Mouse (Mus musculus) forebrain, postnatal 0 days (tissue): ENCODE results near the gene Btbd9. TPM values are rescaled to one million over a fixed set of nuclear protein-coding genes. Genes with fewer than 3 reads are reported as not detected.

ENCODE experiments used
- ATAC-seq: fragments of 200-750 bp; cut with Nextera tagmentation; 2 replicates; pipeline ENCODE4 v1.8.0; 2017; ENCODE audit warnings: mild to moderate bottlenecking, moderate library complexity
- DNase-seq: peaks from one replicate; pipeline ENCODE4 v3.0.0-alpha.2; 2015
- H3K27ac ChIP-seq: fragments of 300-500 bp; sonication (generic); 2 replicates; pipeline ENCODE4 v1.5.1; 2014; ENCODE audit warnings: low read depth, mild to moderate bottlenecking, antibody characterized with exemption, low read length, moderate library complexity, mixed read lengths
- H3K27me3 ChIP-seq: fragments of 300-500 bp; sonication (generic); 2 replicates; pipeline ENCODE4 v1.6.1; 2014; ENCODE audit warnings: mild to moderate bottlenecking, low read length, mixed read lengths; ENCODE audit not compliant: insufficient read depth
- H3K36me3 ChIP-seq: fragments of 300-500 bp; sonication (generic); 2 replicates; pipeline ENCODE4 v1.6.1; 2014; ENCODE audit warnings: mild to moderate bottlenecking, moderate library complexity; ENCODE audit not compliant: insufficient read depth
- H3K4me1 ChIP-seq: fragments of 300-500 bp; sonication (generic); 2 replicates; pipeline ENCODE4 v1.6.1; 2014; ENCODE audit warnings: antibody characterized with exemption; ENCODE audit not compliant: insufficient read depth
- H3K4me2 ChIP-seq: fragments of 300-500 bp; sonication (generic); 2 replicates; pipeline ENCODE4 v1.6.1; 2014; ENCODE audit warnings: low read depth, mild to moderate bottlenecking, moderate library complexity
- H3K4me3 ChIP-seq: fragments of 300-500 bp; sonication (generic); 2 replicates; pipeline ENCODE4 v1.5.1; 2014; ENCODE audit warnings: low read depth, low read length, mixed read lengths
- H3K9ac ChIP-seq: fragments of 300-500 bp; sonication (generic); 2 replicates; pipeline ENCODE4 v1.6.1; 2014; ENCODE audit warnings: mild to moderate bottlenecking
- H3K9me3 ChIP-seq: fragments of 300-500 bp; sonication (generic); 2 replicates; pipeline ENCODE4 v1.6.1; 2016; ENCODE audit warnings: low read length
- CTCF ChIP-seq: sonication (generic); IDR thresholded peaks from 2 replicates; pipeline ENCODE4 v1.5.1; 2016; ENCODE audit warnings: antibody characterized with exemption, control low read depth, low read depth
- WGBS: fragments of 180-500 bp; shearing (Covaris S2); extraction: QIAGEN DNeasy Blood & Tissue Kit; methylation state at CpG from one replicate; pipeline ENCODE4 v1.1.7; 2014; 5-methylcytosine and 5-hydroxymethylcytosine counted together
- polyA plus RNA-seq: library from polyadenylated mRNA; unstranded; fragments of >200 nt; fragmentation: Nextera tagmentation; extraction: Ambion mirVana; gene quantifications from 2 replicates; pipeline ENCODE4 v1.2.1, GENCODE M21; 2015
- total RNA-seq: library from RNA; depleted of rRNA; stranded (reverse); fragments of >200 nt; gene quantifications from 2 replicates; pipeline ENCODE4 v1.2.3, GENCODE M21; 2014

Btbd9 gene
- total and polyA plus RNA-seq, 2 experiments from 2014 or later: 63.6 to 149 TPM

DNA sequence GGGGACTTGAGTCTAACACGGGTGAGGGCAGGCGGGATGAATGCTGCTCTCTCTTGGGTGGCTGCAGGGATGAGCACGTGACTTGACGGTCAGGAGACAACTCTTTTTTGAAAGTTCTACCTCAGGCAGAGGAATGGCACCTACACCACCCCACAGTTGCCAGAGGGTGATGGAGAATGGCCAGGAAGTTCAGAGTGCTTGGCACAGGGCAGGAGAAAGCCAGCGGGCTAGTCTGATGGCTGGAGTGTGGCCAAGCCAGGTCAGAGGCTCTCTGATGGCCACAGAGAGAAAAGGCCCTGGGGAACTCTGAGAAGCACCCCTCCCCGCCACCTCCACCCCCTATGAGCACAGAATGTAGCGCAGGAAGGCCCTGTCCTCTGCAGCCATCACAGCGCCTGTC lies 366.0 kb downstream of the Btbd9 start:
- Histone ChIP-seq H3K9me3 (no peaks in the 10 kb centered on the region), H3K4me1 (no peaks in the 10 kb centered on the region), H3K36me3 (peaks cover 8% of the 10 kb centered on the region; the same call in 1 of the 2 replicates), H3K4me3 (no peak overlapping the region), H3K9ac (no peak overlapping the region), H3K27ac (no peak overlapping the region), H3K27me3 (no peaks in the 10 kb centered on the region), H3K4me2 (no peak overlapping the region)
- 95% methylated on average over 8 of the region's 8 CpGs for WGBS
- no peak for ATAC-seq
- TF ChIP-seq CTCF: no peak
- no peak for DNase-seq

DNA sequence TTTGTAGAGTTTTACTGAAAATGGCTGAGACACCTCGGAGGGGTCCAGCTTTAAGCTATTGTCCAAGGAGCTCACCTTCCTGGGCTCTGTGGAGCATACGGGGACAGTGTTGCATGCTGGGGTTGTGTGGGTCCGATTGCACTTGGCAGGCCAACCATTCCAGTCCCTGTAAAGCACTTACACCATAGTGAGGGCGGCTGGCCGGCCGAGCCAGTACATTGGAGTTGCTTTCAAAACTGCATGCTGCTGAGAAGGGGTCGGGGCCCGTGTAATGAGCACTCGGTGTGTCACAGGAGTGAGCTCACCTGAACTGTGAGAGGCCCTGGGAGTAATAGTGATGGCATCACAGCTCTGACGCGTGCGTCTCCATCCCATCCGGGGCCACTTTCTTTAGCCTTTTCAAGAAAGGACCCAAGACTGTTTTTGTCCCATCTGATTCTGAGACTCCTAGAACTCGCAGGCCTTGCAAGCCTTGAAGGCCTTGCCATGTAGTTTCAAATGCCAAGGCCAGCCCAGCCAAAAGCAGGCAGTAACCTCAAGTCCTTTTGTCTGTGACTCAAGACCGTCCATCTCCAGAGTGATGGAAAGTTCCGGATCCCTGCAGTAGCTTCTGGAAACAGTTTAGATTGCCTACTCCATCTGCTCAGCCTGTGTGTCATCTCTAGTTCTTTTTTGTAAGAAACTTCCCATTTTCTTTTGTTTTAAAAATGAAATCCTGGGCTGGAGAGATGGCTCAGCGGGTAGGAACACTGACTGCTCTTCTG lies 371.0 kb downstream of the Btbd9 start:
- Histone ChIP-seq H3K27me3 (no peaks in the 10 kb centered on the region), H3K9ac (no peak overlapping the region), H3K36me3 (no peaks in the 10 kb centered on the region), H3K4me3 (no peak overlapping the region), H3K27ac (no peak overlapping the region), H3K4me1 (peaks cover 12% of the 10 kb centered on the region), H3K9me3 (no peaks in the 10 kb centered on the region), H3K4me2 (no peak overlapping the region)
- ATAC-seq (no peak), DNase-seq (no peak)
- WGBS: 87% methylated on average over 17 of the region's 17 CpGs
- TF ChIP-seq CTCF: no peak

DNA sequence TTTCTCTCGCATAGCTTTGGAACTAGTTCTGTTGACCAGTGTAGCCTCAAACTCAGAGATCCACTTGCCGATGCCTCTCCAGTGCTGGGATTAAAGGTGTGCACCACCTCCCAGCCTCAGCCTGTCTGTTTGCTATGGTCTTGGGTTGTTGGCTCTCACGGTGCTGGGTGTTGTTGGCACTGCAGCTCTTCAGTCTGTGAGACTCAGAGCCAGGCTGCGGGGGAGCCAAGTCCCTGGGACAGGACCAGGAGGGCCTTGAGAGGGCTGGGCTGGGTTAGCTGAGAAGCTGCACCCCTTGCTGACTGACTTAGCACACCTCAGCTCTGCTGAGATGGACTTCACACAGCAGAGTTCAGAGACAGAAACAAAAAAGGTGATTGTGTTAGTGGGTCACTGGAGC lies 376.0 kb downstream of the Btbd9 start:
- no peak for DNase-seq
- no peak for TF ChIP-seq CTCF
- WGBS: 58% methylated on average over 4 of the region's 4 CpGs

DNA sequence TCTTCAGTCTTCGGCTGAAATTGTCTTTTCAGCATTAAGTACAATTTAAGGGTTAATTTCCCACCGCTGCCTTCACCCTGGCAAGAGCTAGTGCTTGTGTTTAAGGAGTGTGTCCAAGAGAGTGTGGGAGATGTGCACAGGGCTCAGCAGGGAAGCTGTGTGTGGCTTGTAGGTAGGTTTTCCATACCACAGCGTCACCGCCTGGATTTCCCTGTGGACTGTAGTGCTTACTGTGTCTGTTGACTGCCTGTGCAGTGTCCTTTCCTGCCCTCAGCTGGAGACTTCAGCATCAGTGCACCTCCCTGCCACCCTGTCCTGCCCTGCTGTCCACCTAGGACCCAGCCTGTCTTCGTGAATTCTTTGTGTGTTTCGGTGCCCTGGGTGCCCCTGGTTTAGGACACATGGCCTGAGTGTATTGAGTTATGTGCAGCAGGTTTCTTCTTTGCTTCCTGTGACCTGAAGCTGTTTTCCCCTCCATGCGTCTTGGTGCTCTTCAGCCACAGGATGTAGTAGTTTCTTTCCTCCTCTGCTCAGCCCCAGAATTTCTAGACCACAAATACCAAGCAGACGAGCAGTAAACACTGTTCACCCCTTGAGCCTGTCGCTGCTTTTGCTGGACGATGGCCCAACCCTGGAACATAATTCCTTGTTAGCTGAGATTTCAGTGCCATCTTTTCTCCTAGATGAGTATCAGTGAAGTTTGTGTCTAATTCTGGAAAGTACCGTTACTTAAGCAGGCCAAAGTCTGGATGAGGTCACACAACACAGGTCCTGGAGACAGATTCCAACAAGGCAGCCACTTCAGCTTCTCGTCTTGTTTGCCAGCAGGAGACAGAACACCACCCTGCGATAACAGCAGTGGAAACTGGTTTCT lies 376.7 kb downstream of the Btbd9 start:
- ATAC-seq (no peak), DNase-seq (no peak)
- 57% methylated on average over 13 of the region's 13 CpGs for WGBS
- Histone ChIP-seq H3K36me3 (no peaks in the 10 kb centered on the region), H3K9me3 (no peaks in the 10 kb centered on the region), H3K4me3 (no peak overlapping the region), H3K4me1 (peaks cover 32% of the 10 kb centered on the region), H3K27ac (no peak overlapping the region; the same call in 1 of the 2 replicates), H3K9ac (no peak overlapping the region), H3K27me3 (no peaks in the 10 kb centered on the region), H3K4me2 (no peak overlapping the region)
- no peak for TF ChIP-seq CTCF

More for the DNA sequence above, 376.0 kb downstream of the Btbd9 start:
- no peak overlapping the region for H3K4me2 ChIP-seq
- no peaks in the 10 kb centered on the region for H3K36me3 ChIP-seq
- no peaks in the 10 kb centered on the region for H3K9me3 ChIP-seq
- H3K27me3 ChIP-seq: no peaks in the 10 kb centered on the region
- H3K4me1 ChIP-seq: peaks cover 27% of the 10 kb centered on the region
- H3K4me3 ChIP-seq: no peak overlapping the region
- no peak for ATAC-seq
- no peak overlapping the region for H3K27ac ChIP-seq
- H3K9ac ChIP-seq: no peak overlapping the region

- H3K4me2 ChIP-seq: no peak overlapping the region
- ATAC-seq (no peak), DNase-seq (no peak)
- no peaks in the 10 kb centered on the region; the same call in 1 of the 2 replicates for H3K36me3 ChIP-seq
- WGBS: 64% methylated on average over 10 of the region's 10 CpGs
- H3K4me1 ChIP-seq: peaks cover 30% of the 10 kb centered on the region
- H3K27ac ChIP-seq: no peak overlapping the region
- H3K27me3 ChIP-seq: no peaks in the 10 kb centered on the region
- no peaks in the 10 kb centered on the region for H3K9me3 ChIP-seq
- H3K9ac ChIP-seq: no peak overlapping the region
- no peak overlapping the region for H3K4me3 ChIP-seq
- TF ChIP-seq CTCF: no peak
Measured at GRCm38 (mm10) chr17:30198422-30198821, 377.9 kb downstream of the Btbd9 start.

- 62% methylated on average over 12 of the region's 12 CpGs for WGBS
- no peak for DNase-seq
- H3K27ac ChIP-seq: no peak overlapping the region
Measured at GRCm38 (mm10) chr17:30197280-30198030, 378.8 kb downstream of the Btbd9 start.

More at GRCm38 (mm10) chr17:30197280-30198030, 378.8 kb downstream of the Btbd9 start:
- Histone ChIP-seq H3K4me2 (no peak overlapping the region), H3K27me3 (no peaks in the 10 kb centered on the region), H3K9ac (no peak overlapping the region), H3K4me1 (peaks cover 29% of the 10 kb centered on the region), H3K36me3 (peaks cover 4% of the 10 kb centered on the region; the same call in 1 of the 2 replicates), H3K4me3 (no peak overlapping the region), H3K9me3 (no peaks in the 10 kb centered on the region)
- no peak for ATAC-seq
- no peak for TF ChIP-seq CTCF
